Mouse (Mus musculus): Measurements from ENCODE around the gene Prkd2. TPM values are rescaled to one million over a fixed set of nuclear protein-coding genes. Genes with fewer than 3 reads are reported as not detected.

Gene Prkd2
- polyA plus RNA-seq, 1 experiment from 2014 or later, result 11.6 TPM

DNA sequence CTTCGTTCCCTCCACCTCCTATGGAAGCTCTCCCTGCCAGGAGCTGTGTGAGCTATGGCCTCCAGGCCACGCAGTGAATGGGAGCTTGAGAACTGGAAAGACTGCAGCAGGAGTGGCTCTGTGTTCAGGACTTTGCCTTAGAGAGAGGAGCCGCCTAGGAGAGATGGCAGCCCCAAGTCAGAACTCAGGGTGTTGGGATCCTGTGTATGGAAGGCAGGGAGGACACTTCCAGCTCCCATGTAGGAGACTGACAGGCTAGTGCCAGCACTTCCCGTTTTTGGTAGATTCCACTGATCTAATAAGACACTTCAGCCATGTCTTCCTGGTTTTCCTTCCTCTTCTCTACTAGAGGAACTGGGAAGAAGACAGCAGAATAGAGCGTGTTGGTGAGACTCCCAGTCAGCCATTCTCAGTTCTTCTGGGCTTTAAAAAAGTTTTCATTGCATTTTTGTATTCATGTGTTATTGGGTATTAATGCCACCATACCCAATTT, 22.4 kb upstream of the Prkd2 start:
- WGBS (ENCODE audit: insufficient replicate concordance), result 66% methylated on average over 5 of the region's 5 CpGs
- no peaks in the 10 kb centered on the region for H3K9me3 ChIP-seq (replicated peaks; ENCODE audit: control insufficient read depth, low read length)
- H3K4me1 ChIP-seq (ENCODE audit: control insufficient read depth, insufficient read depth, low read length), result peaks cover 68% of the 10 kb centered on the region
- 0 out of 2 replicates have a peak overlapping the region, but pooled peaks have one; percentile 10 for H3K27ac ChIP-seq (ENCODE audit: low read depth, low read length)
- no peak overlapping the region for H3K4me3 ChIP-seq (ENCODE audit: low read depth, low read length)
- H3K9ac ChIP-seq (ENCODE audit: low read depth, low read length), result peak overlapping the region; percentile 31
- H3K27me3 ChIP-seq (ENCODE audit: control insufficient read depth, insufficient read depth, low read length), result no peaks in the 10 kb centered on the region
- ATAC-seq (replicated peaks; ENCODE audit: insufficient number of reproducible peaks, low FRiP score, low TSS enrichment), result no peak
- H3K4me2 ChIP-seq, result peak overlapping the region; percentile 38
- peaks cover 10% of the 10 kb centered on the region for H3K36me3 ChIP-seq (ENCODE audit: control insufficient read depth, insufficient read depth, low read length)

DNA sequence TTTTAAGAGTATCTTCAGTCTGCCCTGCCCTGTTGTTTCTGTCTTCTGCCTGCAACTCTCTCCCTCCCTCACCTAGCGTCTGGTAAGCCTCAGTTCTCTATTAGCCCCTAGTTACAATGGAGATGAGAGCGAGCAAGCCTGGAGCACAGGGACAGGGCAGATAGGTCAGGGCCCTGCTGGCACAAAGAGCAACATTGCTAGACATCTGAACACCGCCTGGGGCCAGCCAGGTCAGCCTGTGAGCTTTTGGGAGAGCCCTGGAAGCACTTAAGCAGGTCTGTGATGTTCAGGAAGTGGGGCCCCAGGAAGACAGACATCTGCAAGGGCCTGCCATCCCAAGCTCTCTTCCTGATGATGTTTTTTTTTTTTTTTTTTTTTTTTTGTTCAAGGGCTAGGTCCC, 21.6 kb upstream of the Prkd2 start:
- Histone ChIP-seq H3K9ac (ENCODE audit: low read depth, low read length) (peak overlapping the region; percentile 46; the same call in 1 of the 2 replicates), H3K4me1 (ENCODE audit: control insufficient read depth, insufficient read depth, low read length) (peaks cover 64% of the 10 kb centered on the region), H3K4me2 (peak overlapping the region; percentile 29), H3K36me3 (ENCODE audit: control insufficient read depth, insufficient read depth, low read length) (peaks cover 10% of the 10 kb centered on the region), H3K9me3 (replicated peaks; ENCODE audit: control insufficient read depth, low read length) (no peaks in the 10 kb centered on the region), H3K27ac (ENCODE audit: low read depth, low read length) (no peak overlapping the region), H3K4me3 (ENCODE audit: low read depth, low read length) (no peak overlapping the region), H3K27me3 (ENCODE audit: control insufficient read depth, insufficient read depth, low read length) (no peaks in the 10 kb centered on the region)
- ATAC-seq (replicated peaks; ENCODE audit: insufficient number of reproducible peaks, low FRiP score, low TSS enrichment), result no peak
- 37% methylated on average over 3 of the region's 3 CpGs for WGBS (ENCODE audit: insufficient replicate concordance)

DNA sequence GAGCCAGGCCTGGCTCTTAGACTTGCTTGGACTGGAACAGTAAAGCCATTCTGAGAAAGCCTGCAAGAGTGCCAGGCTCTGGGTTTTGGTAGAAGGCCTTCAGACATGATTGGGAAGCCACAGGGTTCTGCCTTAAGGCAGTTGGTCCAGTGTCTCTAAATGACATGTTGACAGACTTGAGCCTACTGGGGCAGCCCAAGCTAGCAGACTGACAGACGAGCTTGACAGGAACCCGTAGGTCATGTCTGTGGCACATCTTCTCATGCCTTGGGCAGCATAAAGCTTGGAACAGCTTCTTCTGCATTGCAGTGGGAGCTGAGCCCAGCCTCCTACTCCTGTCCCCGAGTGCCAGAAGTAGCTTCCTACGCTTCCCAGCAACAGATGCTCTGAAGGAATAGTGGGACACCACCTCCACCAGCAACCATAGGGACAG, 21.0 kb upstream of the Prkd2 start:
- ATAC-seq (replicated peaks; ENCODE audit: insufficient number of reproducible peaks, low FRiP score, low TSS enrichment), result no peak
- peaks cover 15% of the 10 kb centered on the region for H3K36me3 ChIP-seq (ENCODE audit: control insufficient read depth, insufficient read depth, low read length)
- H3K4me2 ChIP-seq, result no peak overlapping the region
- 71% methylated on average over 4 of the region's 4 CpGs for WGBS (ENCODE audit: insufficient replicate concordance)
- H3K4me3 ChIP-seq (ENCODE audit: low read depth, low read length), result no peak overlapping the region
- no peaks in the 10 kb centered on the region for H3K27me3 ChIP-seq (ENCODE audit: control insufficient read depth, insufficient read depth, low read length)
- H3K4me1 ChIP-seq (ENCODE audit: control insufficient read depth, insufficient read depth, low read length), result peaks cover 70% of the 10 kb centered on the region
- peak overlapping the region; percentile 28; the same call in 1 of the 2 replicates for H3K9ac ChIP-seq (ENCODE audit: low read depth, low read length)
- H3K27ac ChIP-seq (ENCODE audit: low read depth, low read length), result no peak overlapping the region
- no peaks in the 10 kb centered on the region for H3K9me3 ChIP-seq (replicated peaks; ENCODE audit: control insufficient read depth, low read length)

DNA sequence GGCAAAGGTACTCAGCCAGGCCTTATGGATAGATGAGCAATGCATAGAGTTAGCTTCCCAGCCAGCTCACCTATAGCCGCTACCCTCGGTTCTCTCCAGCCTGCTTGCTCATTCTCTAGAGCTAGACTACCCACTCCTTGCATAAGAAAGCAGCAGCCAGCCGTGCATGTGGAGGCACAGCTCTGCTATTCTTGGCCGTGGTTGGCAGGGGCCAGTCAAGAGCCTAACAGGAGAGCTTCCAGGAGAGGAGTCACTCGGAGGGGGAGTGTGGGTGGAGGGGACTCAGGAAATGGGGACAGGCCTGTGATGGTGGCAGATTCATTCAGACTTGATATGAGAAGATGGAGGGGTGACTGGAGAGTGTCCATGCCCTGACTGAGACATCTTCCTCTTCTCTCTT, 19.0 kb upstream of the Prkd2 start:
- peaks cover 54% of the 10 kb centered on the region for H3K4me1 ChIP-seq (ENCODE audit: control insufficient read depth, insufficient read depth, low read length)
- no peak overlapping the region for H3K9ac ChIP-seq (ENCODE audit: low read depth, low read length)
- H3K4me3 ChIP-seq (ENCODE audit: low read depth, low read length), result no peak overlapping the region
- no peaks in the 10 kb centered on the region for H3K27me3 ChIP-seq (ENCODE audit: control insufficient read depth, insufficient read depth, low read length)
- H3K9me3 ChIP-seq (replicated peaks; ENCODE audit: control insufficient read depth, low read length), result no peaks in the 10 kb centered on the region
- H3K36me3 ChIP-seq (ENCODE audit: control insufficient read depth, insufficient read depth, low read length), result peaks cover 19% of the 10 kb centered on the region
- H3K4me2 ChIP-seq, result no peak overlapping the region
- ATAC-seq (replicated peaks; ENCODE audit: insufficient number of reproducible peaks, low FRiP score, low TSS enrichment), result no peak
- H3K27ac ChIP-seq (ENCODE audit: low read depth, low read length), result 0 out of 2 replicates have a peak overlapping the region, but pooled peaks have one; percentile 16
- 45% methylated on average over 5 of the region's 5 CpGs for WGBS (ENCODE audit: insufficient replicate concordance)

DNA sequence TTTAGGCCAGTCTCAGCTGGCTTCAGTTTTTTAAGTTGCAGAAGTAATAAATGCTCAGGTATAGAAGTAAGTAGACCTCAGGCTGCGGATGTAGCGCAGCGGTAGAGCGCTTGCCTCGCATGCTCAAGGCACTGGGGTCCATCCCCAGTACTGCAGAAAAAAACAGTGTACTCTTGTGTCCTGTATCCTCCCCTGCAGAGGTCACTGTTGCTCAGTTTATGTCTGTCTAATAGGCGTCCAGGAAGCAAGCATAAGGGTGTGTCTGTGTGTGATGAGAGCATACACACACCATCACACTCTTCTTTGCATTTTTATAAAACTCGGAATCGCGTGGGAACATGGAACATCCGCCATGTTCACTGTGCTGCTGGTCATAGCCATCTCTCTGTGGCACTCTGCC, 16.9 kb upstream of the Prkd2 start:
- no peak overlapping the region for H3K9ac ChIP-seq (ENCODE audit: low read depth, low read length)
- no peak overlapping the region for H3K27ac ChIP-seq (ENCODE audit: low read depth, low read length)
- no peak overlapping the region for H3K4me3 ChIP-seq (ENCODE audit: low read depth, low read length)
- peaks cover 34% of the 10 kb centered on the region for H3K36me3 ChIP-seq (ENCODE audit: control insufficient read depth, insufficient read depth, low read length)
- peaks cover 35% of the 10 kb centered on the region for H3K4me1 ChIP-seq (ENCODE audit: control insufficient read depth, insufficient read depth, low read length)
- no peak overlapping the region for H3K4me2 ChIP-seq
- ATAC-seq (replicated peaks; ENCODE audit: insufficient number of reproducible peaks, low FRiP score, low TSS enrichment), result no peak
- 83% methylated on average over 10 of the region's 10 CpGs for WGBS (ENCODE audit: insufficient replicate concordance)
- no peaks in the 10 kb centered on the region for H3K9me3 ChIP-seq (replicated peaks; ENCODE audit: control insufficient read depth, low read length)
- H3K27me3 ChIP-seq (ENCODE audit: control insufficient read depth, insufficient read depth, low read length), result no peaks in the 10 kb centered on the region

DNA sequence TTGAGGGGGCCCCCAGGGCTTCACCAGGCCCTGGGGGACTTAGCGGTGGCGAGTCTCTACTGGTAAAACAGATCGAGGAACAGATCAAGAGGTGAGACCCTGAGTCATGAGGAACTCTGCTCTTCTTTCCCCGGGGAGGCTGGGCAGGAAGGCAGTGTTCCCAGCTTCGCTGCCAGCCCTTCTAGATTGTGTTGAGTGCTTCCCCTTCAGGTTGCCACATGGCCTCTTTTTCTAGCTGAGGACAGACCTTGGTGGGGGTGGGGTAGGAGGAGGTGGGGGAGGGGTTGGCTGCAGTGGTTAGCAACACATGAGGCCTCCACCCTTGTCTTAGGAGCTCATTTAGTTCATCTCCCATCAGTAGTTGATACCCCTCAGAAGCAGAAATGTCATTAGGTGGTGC, 16.1 kb upstream of the Prkd2 start:
- H3K4me1 ChIP-seq (ENCODE audit: control insufficient read depth, insufficient read depth, low read length), result peaks cover 27% of the 10 kb centered on the region
- 66% methylated on average over 5 of the region's 5 CpGs for WGBS (ENCODE audit: insufficient replicate concordance)
- H3K9ac ChIP-seq (ENCODE audit: low read depth, low read length), result no peak overlapping the region
- no peaks in the 10 kb centered on the region for H3K9me3 ChIP-seq (replicated peaks; ENCODE audit: control insufficient read depth, low read length)
- no peaks in the 10 kb centered on the region for H3K27me3 ChIP-seq (ENCODE audit: control insufficient read depth, insufficient read depth, low read length)
- ATAC-seq (replicated peaks; ENCODE audit: insufficient number of reproducible peaks, low FRiP score, low TSS enrichment), result no peak
- no peak overlapping the region for H3K27ac ChIP-seq (ENCODE audit: low read depth, low read length)
- no peak overlapping the region for H3K4me2 ChIP-seq
- peaks cover 38% of the 10 kb centered on the region for H3K36me3 ChIP-seq (ENCODE audit: control insufficient read depth, insufficient read depth, low read length)
- H3K4me3 ChIP-seq (ENCODE audit: low read depth, low read length), result no peak overlapping the region

DNA sequence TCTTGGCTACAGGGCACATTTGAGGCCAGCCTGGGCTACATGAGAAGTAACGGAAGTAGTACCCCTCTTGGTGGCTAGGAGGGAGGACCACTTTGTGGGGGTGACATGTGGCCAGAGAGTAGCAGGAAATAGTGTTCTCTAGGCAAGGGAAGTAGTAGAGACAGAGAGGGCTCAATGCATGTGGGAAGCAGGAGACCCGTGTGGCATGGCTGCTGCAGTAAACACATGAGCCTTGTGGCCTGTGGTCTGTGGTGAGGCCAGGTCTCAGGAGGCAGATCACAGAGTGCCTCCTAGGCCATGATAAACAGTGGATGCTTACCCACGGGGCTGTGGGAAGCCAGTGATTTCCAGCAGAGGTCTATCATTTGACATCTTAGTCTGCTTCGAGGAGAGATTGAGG, 15.4 kb upstream of the Prkd2 start:
- Histone ChIP-seq H3K4me3 (ENCODE audit: low read depth, low read length) (no peak overlapping the region), H3K4me2 (no peak overlapping the region), H3K9me3 (replicated peaks; ENCODE audit: control insufficient read depth, low read length) (no peaks in the 10 kb centered on the region), H3K36me3 (ENCODE audit: control insufficient read depth, insufficient read depth, low read length) (peaks cover 41% of the 10 kb centered on the region), H3K4me1 (ENCODE audit: control insufficient read depth, insufficient read depth, low read length) (peaks cover 22% of the 10 kb centered on the region), H3K27me3 (ENCODE audit: control insufficient read depth, insufficient read depth, low read length) (no peaks in the 10 kb centered on the region), H3K27ac (ENCODE audit: low read depth, low read length) (no peak overlapping the region), H3K9ac (ENCODE audit: low read depth, low read length) (0 out of 2 replicates have a peak overlapping the region, but pooled peaks have one; percentile 22)
- ATAC-seq (replicated peaks; ENCODE audit: insufficient number of reproducible peaks, low FRiP score, low TSS enrichment), result no peak
- WGBS (ENCODE audit: insufficient replicate concordance), result 74% methylated on average over 4 of the region's 4 CpGs

DNA sequence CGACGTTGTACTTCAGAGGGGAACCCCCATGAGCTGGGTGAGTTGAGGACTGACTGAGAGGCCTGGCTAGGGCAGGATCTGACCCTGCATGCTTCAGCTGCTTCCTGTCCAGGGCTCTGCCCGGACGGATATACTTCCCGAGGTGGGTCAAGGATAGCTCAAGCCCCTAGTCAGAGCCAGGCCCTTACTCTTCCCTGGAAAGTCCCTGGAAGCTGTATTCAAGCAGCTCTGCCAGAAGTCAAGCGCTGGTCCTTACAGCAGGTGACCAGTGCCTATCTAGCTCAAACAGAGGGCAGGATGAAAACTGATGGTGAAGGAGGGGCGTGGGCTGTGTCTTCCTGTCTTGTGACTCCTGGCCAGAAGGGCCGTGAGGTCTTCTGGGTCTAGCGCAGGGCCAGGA, 12.3 kb upstream of the Prkd2 start:
- no peak overlapping the region for H3K27ac ChIP-seq (ENCODE audit: low read depth, low read length)
- no peak overlapping the region for H3K4me3 ChIP-seq (ENCODE audit: low read depth, low read length)
- no peaks in the 10 kb centered on the region for H3K9me3 ChIP-seq (replicated peaks; ENCODE audit: control insufficient read depth, low read length)
- no peak overlapping the region for H3K4me2 ChIP-seq
- peaks cover 6% of the 10 kb centered on the region for H3K4me1 ChIP-seq (ENCODE audit: control insufficient read depth, insufficient read depth, low read length)
- H3K27me3 ChIP-seq (ENCODE audit: control insufficient read depth, insufficient read depth, low read length), result no peaks in the 10 kb centered on the region
- H3K36me3 ChIP-seq (ENCODE audit: control insufficient read depth, insufficient read depth, low read length), result peaks cover 56% of the 10 kb centered on the region
- 83% methylated on average over 9 of the region's 9 CpGs for WGBS (ENCODE audit: insufficient replicate concordance)
- no peak for ATAC-seq (replicated peaks; ENCODE audit: insufficient number of reproducible peaks, low FRiP score, low TSS enrichment)
- H3K9ac ChIP-seq (ENCODE audit: low read depth, low read length), result no peak overlapping the region

Data from heart, embryonic 11.5 days (tissue).